ENCODE assay signal across 8 mouse cellular contexts in genomic region chr4:141536291-141537225, GRCm38 (mm10). TPM values are rescaled to one million over a fixed set of nuclear protein-coding genes. Genes with fewer than 3 reads are reported as not detected.
DNase-seq lines count a peak whose midpoint lies in the region; ATAC-seq and TF ChIP-seq lines count a peak whose summit lies in the region.

No protein-coding gene starts in this region.

- TF ChIP-seq POLR2A in embryonic fibroblast, embryonic 13.5 days (IDR thresholded peaks at IDR 0.05; ENCODE audit: low read depth, low read length): no peak
- TF ChIP-seq POLR2A in testis, adult 2 months (IDR thresholded peaks at IDR 0.05; ENCODE audit: control insufficient read depth, low read depth, low read length): 0 out of 2 replicates have a peak, but pooled peaks have one; percentile 9

- H3K4me1 ChIP-seq in embryonic fibroblast, embryonic 13.5 days (ENCODE audit: control insufficient read depth, insufficient read depth, low read length): peaks cover 7% of the 10 kb centered on the region
- H3K4me1 ChIP-seq in heart, embryonic 12.5 days (replicated peaks): peaks cover 45% of the 10 kb centered on the region
- H3K4me1 ChIP-seq in liver, embryonic 13.5 days (replicated peaks): peaks cover 72% of the 10 kb centered on the region
- H3K4me1 ChIP-seq in neural tube, embryonic 11.5 days (ENCODE audit: control insufficient read depth, insufficient read depth, low read length): peaks cover 13% of the 10 kb centered on the region; the same call in 1 of the 2 replicates
- peaks cover 19% of the 10 kb centered on the region for H3K4me1 ChIP-seq in testis, adult 2 months (ENCODE audit: control insufficient read depth, insufficient read depth, low read length)

- peak overlapping the region; percentile 98 for H3K4me2 ChIP-seq in heart, embryonic 12.5 days
- H3K4me2 ChIP-seq in liver, embryonic 13.5 days: peak overlapping the region; percentile 98
- peak overlapping the region; percentile 91 for H3K4me2 ChIP-seq in neural tube, embryonic 11.5 days (ENCODE audit: low read depth)

- peak overlapping the region; percentile 65 for H3K4me3 ChIP-seq in embryonic fibroblast, embryonic 13.5 days (ENCODE audit: insufficient read depth, low read length)
- H3K4me3 ChIP-seq in heart, embryonic 12.5 days: peak overlapping the region; percentile 87
- H3K4me3 ChIP-seq in liver, embryonic 13.5 days (replicated peaks): peak overlapping the region; percentile 94
- peak overlapping the region; percentile 99 for H3K4me3 ChIP-seq in neural tube, embryonic 11.5 days (ENCODE audit: low read depth, low read length)
- peak overlapping the region; percentile 96 for H3K4me3 ChIP-seq in testis, adult 2 months (ENCODE audit: control insufficient read depth, low read depth, low read length)

- peak overlapping the region; percentile 98 for H3K9ac ChIP-seq in heart, embryonic 12.5 days
- peak overlapping the region; percentile 95 for H3K9ac ChIP-seq in liver, embryonic 13.5 days
- peak overlapping the region; percentile 92 for H3K9ac ChIP-seq in neural tube, embryonic 11.5 days (ENCODE audit: low read length)

- TF ChIP-seq CTCF in embryonic fibroblast, embryonic 13.5 days (IDR thresholded peaks at IDR 0.05; ENCODE audit: borderline replicate concordance, insufficient read depth, low read length): no peak
- no peak for TF ChIP-seq CTCF in testis, adult 2 months (IDR thresholded peaks at IDR 0.05; ENCODE audit: control insufficient read depth, insufficient read depth, insufficient replicate concordance, low read depth, low read length)

- H3K9me3 ChIP-seq in heart, embryonic 12.5 days (replicated peaks): no peaks in the 10 kb centered on the region
- no peaks in the 10 kb centered on the region for H3K9me3 ChIP-seq in liver, embryonic 13.5 days (replicated peaks)
- H3K9me3 ChIP-seq in neural tube, embryonic 11.5 days (ENCODE audit: control insufficient read depth, low read length): no peaks in the 10 kb centered on the region

- peak; percentile 50 for DNase-seq in CD4-positive helper T cell, adult 2 months (ENCODE audit: low read depth, low spot score)
- DNase-seq in brain, adult 2 months (ENCODE audit: low read depth, low spot score): peak; percentile 82
- peak; percentile 78 for DNase-seq in kidney, postnatal 10 days
- peak; percentile 66 for DNase-seq in liver, embryonic 13.5 days
- peak; percentile 95 for DNase-seq in neural tube, embryonic 11.5 days (ENCODE audit: low spot score)

- peak; percentile 22 for ATAC-seq in heart, embryonic 12.5 days (ENCODE audit: insufficient number of reproducible peaks, low FRiP score)
- ATAC-seq in liver, embryonic 13.5 days (ENCODE audit: low read depth): peak; percentile 8
- peak; percentile 85 for ATAC-seq in neural tube, embryonic 11.5 days (ENCODE audit: insufficient read depth, low FRiP score, low TSS enrichment)

- H3K27me3 ChIP-seq in heart, embryonic 12.5 days (replicated peaks): no peaks in the 10 kb centered on the region
- no peaks in the 10 kb centered on the region for H3K27me3 ChIP-seq in liver, embryonic 13.5 days
- no peaks in the 10 kb centered on the region for H3K27me3 ChIP-seq in neural tube, embryonic 11.5 days (ENCODE audit: control insufficient read depth, insufficient read depth, low read length)
- H3K27me3 ChIP-seq in testis, adult 2 months (ENCODE audit: control insufficient read depth, insufficient read depth, low read length): no peaks in the 10 kb centered on the region

- WGBS in heart, embryonic 12.5 days: under 1% methylated on average over 61 of the region's 61 CpGs
- under 1% methylated on average over 61 of the region's 61 CpGs for WGBS in liver, embryonic 13.5 days (ENCODE audit: insufficient replicate concordance)
- WGBS in neural tube, embryonic 11.5 days: under 1% methylated on average over 61 of the region's 61 CpGs

- no peaks in the 10 kb centered on the region for H3K36me3 ChIP-seq in heart, embryonic 12.5 days
- no peaks in the 10 kb centered on the region for H3K36me3 ChIP-seq in liver, embryonic 13.5 days
- no peaks in the 10 kb centered on the region for H3K36me3 ChIP-seq in neural tube, embryonic 11.5 days (ENCODE audit: control insufficient read depth, insufficient read depth, low read length)
- no peaks in the 10 kb centered on the region for H3K36me3 ChIP-seq in testis, adult 2 months (ENCODE audit: control insufficient read depth, insufficient read depth, low read length)

- peak overlapping the region; percentile 45 for H3K27ac ChIP-seq in embryonic fibroblast, embryonic 13.5 days (ENCODE audit: insufficient read depth, low read length)
- peak overlapping the region; percentile 85 for H3K27ac ChIP-seq in heart, embryonic 12.5 days (ENCODE audit: poor library complexity, severe bottlenecking)
- H3K27ac ChIP-seq in liver, embryonic 13.5 days: peak overlapping the region; percentile 96
- H3K27ac ChIP-seq in neural tube, embryonic 11.5 days (ENCODE audit: low read depth, low read length): peak overlapping the region; percentile 93
- H3K27ac ChIP-seq in testis, adult 2 months (ENCODE audit: control insufficient read depth, insufficient read depth, low read depth, low read length): peak overlapping the region; percentile 63

RNA-seq across cellular contexts. Expression of gene Spen, which starts 1.8 kb away (rescaled TPM):
- 20.7 and 21.2 TPM in 2 replicates for polyA plus RNA-seq in embryonic fibroblast, embryonic 13.5 days (2011; ENCODE audit: insufficient read length, low read depth, missing spikeins)
- polyA plus RNA-seq in heart, embryonic 12.5 days (2016; fragmentation: Nextera tagmentation; extraction: Ambion mirVana): 9.0 and 9.1 TPM in 2 replicates
- 4.2 and 4.8 TPM in 2 replicates for polyA plus RNA-seq in liver, embryonic 13.5 days (2015; fragmentation: Nextera tagmentation; extraction: Ambion mirVana)
- 13.9 and 16.2 TPM in 2 replicates for polyA plus RNA-seq in neural tube, embryonic 11.5 days (2014; fragmentation: Nextera tagmentation; extraction: Ambion mirVana)
- polyA plus RNA-seq in testis, adult 2 months (2012; rRNA removed): 16.9 and 20.1 TPM in 2 replicates

Comparison
In these comparisons a context has a peak if more than half of its experiments do, and no peak if none do; other contexts are left out.
1. Peak in every context shown above with its lines: DNase-seq, ATAC-seq, H3K4me3 ChIP-seq and H3K27ac ChIP-seq.
2. H3K27ac ChIP-seq: peak in every context shown above with its lines; median percentile 96 in liver, embryonic 13.5 days; 93 in neural tube, embryonic 11.5 days; 85 in heart, embryonic 12.5 days; 63 in testis, adult 2 months; 45 in embryonic fibroblast, embryonic 13.5 days.
3. ATAC-seq: peak in every context shown above with its lines; median percentile 85 in neural tube, embryonic 11.5 days; 22 in heart, embryonic 12.5 days; 8 in liver, embryonic 13.5 days.